Mouse (Mus musculus) retina, adult 2 months (tissue): ENCODE measurements around the gene Lat.
A peak's percentile ranks its signal among the peaks of the same experiment; 100 is the strongest.
"Not testable (repeated sequence)": the region's sequence is repeated elsewhere in the genome, so short reads cannot be mapped to it uniquely, and the experiment has no call there.

ENCODE experiments used
- DNase-seq: peaks from one replicate; pipeline ENCODE4 v3.0.0-alpha.2; 2012; ENCODE audit warnings: low read depth, low spot score

The Lat gene

DNA sequence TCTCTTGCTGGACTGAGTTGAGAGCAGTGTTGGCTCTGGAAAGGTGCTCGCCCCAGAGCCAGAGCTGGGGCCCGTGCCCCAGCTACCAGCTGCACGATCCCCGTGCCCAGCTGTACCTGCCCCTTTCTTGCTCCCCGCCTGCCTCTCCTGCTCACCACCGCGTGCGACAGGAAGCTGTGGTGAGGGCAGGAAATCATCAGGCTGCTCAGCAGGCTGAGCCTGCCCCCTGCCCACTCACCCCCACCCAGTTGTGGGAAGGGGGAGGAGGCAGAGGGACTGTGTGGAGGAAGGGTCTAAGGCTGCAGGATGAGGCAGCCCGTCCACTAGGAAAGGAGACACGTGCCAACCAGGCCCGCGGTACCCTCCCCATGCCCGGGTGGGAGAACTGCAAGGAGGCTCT lies at the start of gene Lat:
Gene Lat (minus strand): TSS at position 178 of the 400 bp plus-strand sequence.
- DNase-seq = no peak

DNA sequence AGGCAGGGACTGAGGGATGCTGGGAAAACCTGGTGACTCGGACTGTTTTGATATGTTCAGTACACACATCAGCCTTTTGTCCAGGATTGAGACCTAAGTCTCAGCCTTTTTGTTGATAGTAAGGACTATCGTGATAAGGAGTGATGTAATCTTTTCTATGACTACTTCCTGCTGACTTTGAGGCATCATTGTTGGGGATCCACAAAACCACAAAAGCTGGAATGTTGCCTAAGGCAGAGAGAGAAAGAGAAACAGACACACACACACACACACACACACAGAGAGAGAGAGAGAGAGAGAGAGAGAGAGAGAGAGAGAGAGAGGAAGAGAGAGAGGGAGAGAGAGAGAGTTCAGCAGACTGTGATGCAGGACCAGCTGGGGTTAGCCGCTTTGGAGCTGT lies 49.1 kb upstream of the Lat start:
- DNase-seq = no peak

DNA sequence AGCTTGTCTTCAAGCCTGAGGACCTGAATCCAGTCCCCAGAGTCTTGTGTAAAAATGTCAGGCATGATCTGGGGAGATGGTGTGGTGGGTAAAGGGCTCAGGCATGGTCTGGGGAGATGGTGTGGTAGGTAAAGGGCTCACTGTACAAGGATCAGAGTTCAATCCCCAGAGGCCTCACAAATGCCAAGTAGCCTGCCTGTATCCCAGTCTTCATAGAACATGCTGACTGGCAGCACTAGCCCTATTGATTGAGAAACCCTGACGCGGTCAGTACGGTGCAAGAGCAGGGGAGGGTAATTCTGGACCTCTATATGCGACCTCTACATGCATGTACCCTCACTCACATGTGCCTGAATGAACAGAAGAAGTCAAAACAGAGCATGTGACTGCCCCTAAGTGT lies 48.2 kb upstream of the Lat start:
- DNase-seq = no peak

DNA sequence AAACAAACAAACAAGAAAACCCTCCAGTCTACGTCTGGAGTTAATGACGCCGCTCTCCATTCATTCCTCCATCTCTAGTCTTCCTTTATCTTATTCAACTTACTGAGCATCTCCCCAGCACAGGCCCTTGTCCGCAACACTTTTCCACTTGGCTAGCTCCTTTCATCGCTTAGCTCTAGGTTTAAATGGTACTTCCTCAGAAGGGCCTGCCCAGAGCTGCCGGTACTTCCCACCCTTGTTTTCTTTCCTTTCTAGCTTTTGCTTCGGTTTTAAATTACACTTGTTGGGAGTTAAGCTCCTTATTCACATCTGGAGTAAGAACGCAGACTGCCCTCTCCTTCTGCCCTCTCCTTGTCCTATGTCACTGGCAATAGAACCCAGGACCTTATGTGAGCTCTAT lies 47.7 kb upstream of the Lat start:
- no peak for DNase-seq

DNA sequence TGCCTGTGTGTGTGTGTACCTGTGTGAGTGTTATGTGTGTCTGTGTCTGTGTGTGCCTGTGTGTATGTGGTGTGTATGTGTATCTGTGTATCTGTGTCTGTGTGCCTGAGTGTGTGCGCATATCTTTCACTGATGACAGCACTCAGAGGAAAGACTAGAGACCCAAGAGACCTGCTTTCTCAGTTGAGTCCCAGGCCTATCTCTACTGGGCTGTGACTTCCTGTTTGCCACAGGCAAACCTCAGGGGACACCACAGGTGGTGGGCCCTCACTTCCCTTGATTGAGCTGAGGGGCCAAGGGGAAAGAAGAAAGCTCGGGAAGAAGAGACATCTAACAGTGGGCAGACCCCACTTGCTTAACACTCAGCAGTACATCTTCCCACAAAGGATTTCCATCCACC lies 47.2 kb upstream of the Lat start:
- DNase-seq = no peak

DNA sequence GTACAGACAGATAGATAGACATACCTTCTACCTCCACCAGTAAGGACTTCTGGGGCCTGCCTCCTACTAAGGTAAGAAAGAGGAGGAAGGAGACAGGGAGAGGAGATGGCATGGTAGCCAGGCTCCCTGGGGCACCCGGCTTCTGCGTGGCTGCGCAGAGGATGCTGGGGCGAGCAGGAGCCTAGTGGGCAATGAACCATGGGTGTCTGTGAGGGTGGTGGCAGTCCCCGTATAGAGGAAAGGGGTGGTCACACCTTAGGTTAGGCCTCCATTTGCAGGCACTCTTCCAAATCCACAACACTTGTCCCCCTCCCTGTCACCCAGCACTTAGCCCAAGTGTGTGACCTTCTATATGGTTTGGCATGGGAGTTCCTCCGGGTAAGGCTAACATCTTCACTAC lies 45.4 kb upstream of the Lat start, which contains the start of gene Cd19:
Gene Cd19 (minus strand): TSS at position 165 of the 400 bp plus-strand sequence.
- DNase-seq = no peak

DNA sequence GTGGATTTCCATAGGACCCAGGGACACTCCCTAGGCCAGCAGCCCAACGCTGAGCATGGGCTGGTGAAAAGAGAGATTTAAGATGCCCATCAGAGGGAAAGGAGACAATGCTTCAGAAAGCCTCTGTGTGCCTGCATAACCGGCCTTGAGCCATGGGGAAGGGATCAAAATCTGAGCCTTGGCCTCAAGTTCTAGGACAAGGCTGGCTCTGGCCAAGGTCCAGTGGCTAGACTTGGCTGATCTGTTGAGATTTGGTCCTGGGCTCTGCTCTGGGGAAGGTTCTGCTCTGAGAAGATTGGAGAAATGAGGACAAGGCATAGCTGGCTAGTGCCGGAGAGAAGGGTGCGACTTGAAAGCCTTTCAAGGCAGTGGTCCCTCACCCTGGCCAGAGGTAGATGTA lies 41.7 kb upstream of the Lat start:
- no peak for DNase-seq

DNA sequence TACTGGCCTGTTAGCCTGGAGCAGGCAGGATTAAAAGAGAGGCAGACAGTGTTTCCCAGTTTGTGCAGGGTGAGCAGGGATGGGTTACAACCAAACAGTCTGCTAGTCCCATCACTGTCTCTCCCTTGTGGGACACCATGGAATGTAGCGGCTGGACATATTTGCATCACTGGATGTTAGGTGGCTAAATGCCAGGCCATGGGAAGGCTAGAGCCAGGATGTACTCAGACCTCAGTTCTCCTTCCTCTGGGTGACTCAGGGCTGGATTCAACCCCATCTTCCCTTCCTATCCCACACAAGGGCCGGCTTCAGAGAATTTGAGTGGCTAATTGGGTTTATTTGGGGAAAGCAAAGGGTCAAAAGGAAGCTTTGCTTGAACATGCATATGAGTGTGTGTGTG lies 39.3 kb upstream of the Lat start:
- DNase-seq = no peak

DNA sequence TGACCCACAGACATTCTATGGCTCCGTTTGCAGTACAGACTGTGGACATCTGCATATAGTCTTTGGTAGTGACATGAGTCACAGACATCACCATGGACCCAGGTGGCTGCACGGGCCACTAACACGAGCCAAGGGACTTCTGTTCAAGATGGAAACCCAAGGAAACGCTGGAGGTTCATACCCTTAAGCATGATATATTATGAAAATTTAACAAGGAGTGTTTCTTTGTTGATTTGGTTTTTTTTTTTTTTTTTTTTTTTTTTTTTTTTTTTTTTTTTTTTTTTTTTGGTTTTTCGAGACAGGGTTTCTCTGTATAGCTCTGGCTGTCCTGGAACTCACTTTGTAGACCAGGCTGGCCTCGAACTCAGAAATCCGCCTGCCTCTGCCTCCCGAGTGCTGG lies 33.1 kb upstream of the Lat start:
- not testable (repeated sequence) for DNase-seq

DNA sequence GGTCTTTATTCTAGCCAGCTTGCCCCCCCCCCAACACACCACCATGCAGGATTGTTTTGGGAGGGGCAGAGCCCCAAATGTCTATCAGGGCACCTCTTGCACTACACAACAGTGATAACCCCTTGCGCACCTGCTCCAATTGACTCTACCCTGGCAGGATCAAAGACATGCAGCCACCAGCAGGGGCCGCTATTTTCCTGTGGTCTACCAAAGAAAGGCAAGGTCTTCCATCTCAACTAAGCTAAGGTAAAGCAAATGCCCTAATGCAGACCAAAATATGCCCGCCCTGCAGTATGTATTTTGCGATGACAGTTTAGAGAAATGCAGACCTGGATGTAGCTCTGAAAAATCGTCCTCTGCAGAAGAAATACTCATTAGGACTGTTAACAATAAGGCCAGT lies 30.2 kb upstream of the Lat start:
- peak; percentile 62 for DNase-seq

DNA sequence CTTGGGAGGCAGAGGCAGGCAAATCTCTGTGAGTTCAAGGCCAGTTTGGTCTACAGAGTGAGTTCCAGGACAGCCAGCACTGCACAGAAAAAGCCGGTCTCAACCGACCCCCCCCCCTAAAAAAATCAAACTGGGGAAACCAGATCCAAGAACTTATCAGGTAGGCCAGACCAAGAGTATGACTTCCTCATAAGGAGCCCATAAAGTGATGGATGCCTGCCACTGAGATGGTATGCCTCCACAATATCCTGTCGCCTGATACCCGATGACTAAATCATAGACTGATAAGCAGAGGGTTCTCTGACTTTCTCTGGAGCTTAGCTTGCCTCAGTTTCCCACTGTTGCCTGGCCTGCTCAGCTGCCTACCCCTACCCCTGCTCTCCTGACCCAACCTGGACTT lies 28.5 kb upstream of the Lat start:
- no peak for DNase-seq

DNA sequence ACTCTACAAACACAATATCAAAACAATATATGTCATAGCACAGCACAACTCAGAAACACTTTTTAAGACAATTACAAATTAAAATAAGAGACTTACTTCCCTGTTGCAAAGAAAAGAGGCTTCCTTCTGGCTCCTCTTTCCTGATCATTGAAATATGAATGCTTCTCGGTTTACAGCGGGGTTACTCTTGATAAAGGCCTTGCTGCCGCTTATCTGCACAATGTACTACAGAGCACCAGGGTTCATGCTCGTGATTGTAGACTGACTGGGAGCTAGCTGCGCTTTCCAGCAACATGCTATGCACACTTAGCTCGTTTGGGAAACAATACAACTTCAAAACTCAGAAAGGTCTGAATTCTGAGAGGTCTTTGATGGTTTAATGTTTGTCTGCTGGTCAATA lies 27.9 kb upstream of the Lat start:
- DNase-seq = no peak

DNA sequence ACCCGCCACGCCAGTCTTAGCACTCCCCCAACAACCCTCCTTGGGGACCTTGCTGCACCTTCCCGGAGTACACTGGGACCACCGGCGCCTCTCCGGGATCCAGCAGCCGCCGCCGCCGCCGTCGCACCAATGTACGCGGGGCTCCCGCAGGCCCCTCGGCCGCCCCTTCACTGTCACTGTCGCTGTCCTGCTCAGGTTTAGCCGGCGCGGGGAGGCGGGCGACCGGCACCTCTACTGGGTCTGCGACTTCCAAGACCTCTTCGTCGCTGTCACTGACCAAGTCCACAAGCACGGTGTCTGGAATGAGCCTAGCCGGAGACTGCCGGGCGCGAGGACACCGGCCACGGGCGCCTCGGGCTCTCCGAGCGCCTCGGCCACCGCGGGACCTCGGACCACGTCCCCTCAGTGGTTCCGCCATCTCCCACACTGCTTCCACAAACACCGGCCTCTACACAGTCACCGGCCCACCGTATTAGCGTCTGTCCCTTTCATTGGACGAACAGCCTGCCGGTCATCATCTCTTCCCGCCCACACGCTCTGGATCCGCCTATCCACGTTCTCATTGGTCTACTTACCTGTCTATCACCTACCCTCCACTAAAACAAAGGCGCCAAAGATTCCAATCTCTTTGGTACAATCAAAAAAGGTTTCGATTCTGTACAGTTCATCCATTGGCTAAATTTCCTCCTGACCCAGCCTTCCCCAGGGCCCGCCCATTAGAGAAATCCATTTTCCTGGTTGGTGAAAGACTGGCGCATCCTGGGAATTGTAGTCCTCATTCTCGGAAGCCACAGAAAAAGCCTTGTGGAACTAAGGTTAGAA lies 27.1 kb upstream of the Lat start, which contains the start of gene Nfatc2ip:
Gene Nfatc2ip (minus strand): TSS at position 440 of the 822 bp plus-strand sequence.
- peak; percentile 99 for DNase-seq

DNA sequence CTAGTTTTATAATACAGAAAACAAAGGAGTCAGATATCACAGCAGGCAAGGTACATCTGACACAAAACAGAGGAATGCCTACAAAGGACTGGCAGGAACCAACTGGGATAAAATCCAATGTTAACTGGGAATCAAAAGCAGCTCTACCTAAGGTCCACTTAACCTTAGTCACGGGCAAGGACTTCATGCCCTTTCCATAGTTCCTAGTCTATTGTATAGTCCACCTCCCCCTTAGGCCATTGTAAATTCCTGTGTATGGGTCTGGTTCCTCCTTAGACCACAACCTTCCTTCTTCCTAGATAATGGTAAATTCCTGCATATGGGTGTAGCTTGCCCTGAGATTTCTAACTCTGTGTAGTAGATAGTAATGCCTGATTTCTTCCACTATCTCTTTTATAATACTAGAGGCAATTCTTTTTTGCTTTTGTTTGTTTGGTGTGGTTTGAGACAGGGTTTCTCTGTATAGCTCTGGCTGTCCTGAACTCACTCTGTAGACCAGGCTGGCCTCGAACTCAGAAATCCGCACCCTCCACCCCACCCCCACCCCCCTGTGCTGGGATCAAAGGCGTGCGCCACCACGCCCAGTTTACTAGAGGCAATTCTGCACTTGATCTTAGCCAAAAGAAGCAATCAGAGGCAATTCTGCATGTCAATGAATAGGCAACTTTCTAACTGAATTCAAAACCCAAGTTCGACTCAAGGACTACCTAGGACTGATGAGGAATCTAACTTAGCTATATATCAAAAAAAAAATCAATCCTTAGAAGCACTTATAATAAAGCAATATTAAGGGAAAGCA lies 22.9 kb upstream of the Lat start:
- not testable (repeated sequence) for DNase-seq

DNA sequence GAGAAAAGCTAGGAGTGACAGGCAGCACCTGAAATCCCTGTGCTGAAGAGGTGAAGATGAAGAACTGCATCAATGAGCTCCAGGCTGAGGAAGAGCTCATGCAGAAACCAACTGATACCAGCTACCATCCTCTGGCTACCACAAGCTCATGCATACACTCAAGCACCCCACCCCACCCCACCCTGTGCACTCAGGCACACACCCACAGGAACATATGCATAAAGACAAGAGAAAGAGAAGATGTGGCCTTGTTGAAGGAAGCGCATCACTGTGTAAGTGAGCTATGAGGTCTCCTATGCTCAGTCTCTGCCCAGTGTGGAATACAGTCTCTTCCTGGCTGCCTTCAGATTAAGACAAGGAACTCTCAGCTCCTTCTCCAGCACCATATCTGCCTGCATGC lies 18.8 kb upstream of the Lat start:
- DNase-seq = no peak

DNA sequence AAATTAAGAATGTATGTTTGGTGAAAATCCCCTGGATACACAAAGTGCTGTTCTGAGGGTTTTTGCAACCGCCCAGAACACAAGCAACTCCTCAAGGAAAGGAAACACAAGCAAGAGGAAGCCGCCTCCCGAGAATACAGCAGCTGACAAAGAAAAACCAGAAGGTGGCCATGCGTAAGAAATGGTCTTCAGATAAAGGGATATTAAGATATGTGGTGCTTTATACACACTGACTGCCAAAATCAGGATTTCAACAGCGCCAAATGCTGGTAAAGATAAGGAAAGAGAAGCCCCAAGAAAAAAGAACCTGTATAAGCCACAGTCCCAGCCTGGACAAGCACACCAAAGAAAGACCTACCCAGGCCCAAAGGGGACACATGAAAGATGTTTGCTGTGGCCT lies 14.2 kb upstream of the Lat start:
- no peak for DNase-seq

DNA sequence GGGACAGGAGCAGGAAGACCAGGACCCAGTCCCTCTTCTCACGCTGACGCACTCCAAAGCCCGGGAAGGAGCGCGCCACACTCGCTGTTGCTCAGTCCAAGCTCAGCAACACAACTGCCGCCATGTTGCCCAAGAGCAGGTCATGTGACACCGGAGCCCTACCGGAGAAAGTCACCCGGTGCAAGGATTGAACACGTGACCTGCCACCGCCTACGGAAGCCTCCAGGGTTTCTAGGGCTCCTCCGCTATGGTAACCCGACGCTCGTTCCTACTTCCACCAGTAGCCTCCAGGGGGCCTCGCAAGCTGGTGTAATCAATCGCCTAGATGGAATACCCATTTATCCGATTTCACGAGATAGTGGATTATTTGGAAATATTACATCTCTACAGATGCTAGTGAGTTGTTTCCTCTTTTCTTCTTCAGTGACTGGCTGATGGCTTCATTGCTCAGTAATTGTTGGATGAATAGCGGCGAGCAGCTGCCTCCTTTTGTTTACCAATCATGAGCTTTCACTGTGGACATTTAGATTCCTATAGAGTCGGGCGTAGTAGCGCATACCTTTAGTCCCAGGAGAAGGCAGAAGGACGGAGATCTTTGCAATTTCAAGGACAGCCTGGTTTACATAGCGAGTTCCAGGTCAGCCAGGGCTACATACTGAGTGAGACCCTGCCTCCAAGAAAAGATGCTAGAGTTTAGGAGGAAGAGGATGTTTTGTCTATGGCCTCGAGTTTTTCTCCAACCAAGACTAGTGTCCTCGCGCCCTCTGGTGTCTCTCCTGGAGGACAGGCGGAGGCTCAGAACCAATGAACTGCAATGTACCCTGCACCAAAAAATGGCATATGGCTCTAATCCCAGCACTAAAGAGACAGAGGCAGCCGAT lies 8.1 kb upstream of the Lat start, which contains the start of gene Spns1:
Gene Spns1 (minus strand): TSS at position 173 of the 881 bp plus-strand sequence.
- DNase-seq = peak; percentile 93

DNA sequence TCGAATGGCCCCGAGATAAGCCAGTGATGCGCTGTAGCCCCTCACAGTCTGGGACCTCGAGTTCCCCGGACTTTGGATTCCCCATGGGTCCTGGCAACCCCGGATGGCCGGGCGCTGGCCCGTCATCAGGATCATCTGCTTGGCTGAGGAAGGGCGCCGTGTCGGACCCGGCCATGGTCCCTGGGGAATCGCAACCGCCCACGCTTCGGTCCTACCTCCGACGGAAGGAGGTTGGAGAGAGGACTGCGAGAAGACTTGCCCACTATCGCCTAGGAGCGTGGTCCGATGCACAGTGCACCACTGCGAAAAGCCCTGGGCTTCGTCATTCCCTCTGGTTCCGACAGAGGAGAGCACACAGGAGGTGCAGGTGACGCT lies 7.5 kb upstream of the Lat start:
- no peak for DNase-seq

DNA sequence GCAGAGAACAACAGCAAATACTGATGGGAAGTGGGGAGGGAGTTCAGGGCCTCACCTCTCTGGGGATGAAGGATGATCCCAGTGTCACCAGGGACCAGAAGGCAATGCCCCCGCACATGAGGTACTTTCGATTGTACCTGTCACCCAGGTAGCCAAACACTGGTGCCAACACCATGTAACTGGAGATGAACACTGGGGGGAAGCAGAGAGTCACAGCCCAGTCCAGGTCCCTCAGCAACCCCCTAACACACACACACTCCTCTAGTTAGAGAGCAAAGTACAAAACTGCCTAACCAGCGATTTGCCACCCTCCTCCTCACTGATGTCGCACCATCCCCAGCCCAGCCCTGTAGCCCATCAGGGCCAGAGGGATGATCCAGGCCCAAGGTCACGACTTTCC lies 5.6 kb upstream of the Lat start:
- no peak for DNase-seq

DNA sequence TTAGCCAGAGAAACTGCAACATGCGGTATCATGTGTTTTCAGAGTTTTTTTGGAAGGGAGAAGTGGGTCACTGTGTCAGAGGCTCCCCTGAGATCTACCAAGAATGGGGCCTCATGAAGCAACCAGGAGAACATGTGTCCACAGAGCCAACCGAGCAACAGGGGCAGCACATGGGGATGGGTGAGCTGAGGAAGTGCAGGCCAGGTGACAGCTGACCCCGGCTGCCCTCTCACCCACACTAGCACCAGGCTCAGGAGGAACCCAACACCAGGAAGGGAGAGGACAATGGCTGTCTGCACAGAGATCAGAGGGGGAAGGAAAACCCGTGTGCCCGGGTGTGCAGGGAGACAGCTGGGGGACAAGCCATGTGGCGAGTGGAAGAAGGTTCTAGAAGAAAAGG lies 5.2 kb upstream of the Lat start:
- no peak for DNase-seq

DNA sequence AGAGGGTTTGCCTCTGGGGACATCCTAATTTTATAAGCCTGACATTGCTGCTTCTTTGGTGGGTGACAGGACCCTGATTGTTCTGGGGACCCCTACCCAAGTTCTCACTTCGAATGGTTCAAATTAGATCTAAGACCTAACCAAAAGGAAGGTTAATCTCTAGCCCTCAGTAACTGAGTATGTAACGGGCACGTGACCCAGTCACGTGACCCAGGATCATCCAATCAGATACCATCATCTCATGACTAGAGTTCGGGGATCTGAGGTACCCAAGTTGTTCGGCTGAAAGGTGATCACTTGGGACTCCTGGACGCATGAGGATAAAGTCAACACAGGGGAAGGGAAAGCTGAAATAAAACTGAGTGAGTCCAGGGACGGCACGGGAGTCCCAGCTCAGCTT lies 3.6 kb upstream of the Lat start:
- no peak for DNase-seq

DNA sequence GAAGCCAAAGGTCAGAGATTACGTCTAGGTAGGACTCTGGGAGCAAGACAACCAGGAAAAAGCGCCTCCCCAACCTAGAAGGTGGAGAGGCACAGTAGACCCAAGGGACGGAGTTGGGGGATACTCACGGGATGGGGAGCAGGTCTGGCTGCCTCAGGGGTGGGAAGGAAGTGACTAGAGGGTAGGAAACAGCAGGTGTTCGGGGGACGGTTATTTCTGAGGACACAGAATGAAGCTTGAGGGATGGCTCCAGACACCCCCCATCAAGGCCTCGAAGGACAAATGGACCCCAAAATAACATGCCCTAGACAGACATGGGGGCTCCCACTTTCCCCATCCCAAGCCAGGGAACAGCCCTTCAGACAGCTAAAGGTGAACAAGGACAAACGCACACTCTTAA lies 1.0 kb downstream of the Lat start:
- no peak for DNase-seq
